Mouse (Mus musculus) intestine, embryonic 16.5 days (tissue): ENCODE measurements at regions not wholly inside any gene's neighbourhood (a gene's known extent, or its start where the extent isn't known, plus 50 kb on each side); places are given as distances from the start of the nearest gene placed in this dataset.
A peak's percentile ranks its signal among the peaks of the same experiment; 100 is the strongest.
"Not testable (repeated sequence)": the region's sequence is repeated elsewhere in the genome, so short reads cannot be mapped to it uniquely, and the experiment has no call there.

Experiments
- ATAC-seq: fragments of 200-750 bp; cut with Nextera tagmentation; 2 replicates; pipeline ENCODE4 v1.8.0; 2017; ENCODE audit warnings: moderate TSS enrichment, moderate library complexity
- H3K27ac ChIP-seq: fragments of 300-500 bp; sonication (generic); 2 replicates; pipeline ENCODE4 v1.5.1; 2014; ENCODE audit warnings: mild to moderate bottlenecking, low read length
- H3K27me3 ChIP-seq: fragments of 300-500 bp; sonication (generic); replicated peaks from 2 replicates; pipeline ENCODE4 v1.6.1; 2014; ENCODE audit warnings: low read length, control low read depth, mixed read lengths; ENCODE audit not compliant: control insufficient read depth, insufficient read depth
- H3K36me3 ChIP-seq: fragments of 300-500 bp; sonication (generic); 2 replicates; pipeline ENCODE4 v1.6.1; 2014; ENCODE audit warnings: low read length, control low read depth; ENCODE audit not compliant: control insufficient read depth, insufficient read depth
- H3K4me1 ChIP-seq: fragments of 300-500 bp; sonication (generic); 2 replicates; pipeline ENCODE4 v1.6.1; 2014; ENCODE audit warnings: low read length, control low read depth, mixed read lengths; ENCODE audit not compliant: control insufficient read depth, insufficient read depth
- H3K4me2 ChIP-seq: fragments of 300-500 bp; sonication (generic); 2 replicates; pipeline ENCODE4 v1.6.1; 2014; ENCODE audit warnings: low read depth, low read length, control low read depth
- H3K4me3 ChIP-seq: fragments of 300-500 bp; sonication (generic); 2 replicates; pipeline ENCODE4 v1.5.1; 2014; ENCODE audit warnings: mild to moderate bottlenecking, low read length
- H3K9ac ChIP-seq: fragments of 300-500 bp; sonication (generic); 2 replicates; pipeline ENCODE4 v1.6.1; 2014; ENCODE audit warnings: low read depth, low read length
- H3K9me3 ChIP-seq: fragments of 300-500 bp; sonication (generic); 2 replicates; pipeline ENCODE4 v1.6.1; 2016; ENCODE audit warnings: low read length, control low read depth; ENCODE audit not compliant: control insufficient read depth
- WGBS: fragments of 180-500 bp; shearing (Covaris S2); extraction: QIAGEN DNeasy Blood & Tissue Kit; methylation state at CpG from one replicate; pipeline ENCODE4 v1.1.7; 2014; 5-methylcytosine and 5-hydroxymethylcytosine counted together

GRCm38 (mm10) chr6:62573611-62574010 lies 682.1 kb upstream of the Grid2 start:
- no peaks in the 10 kb centered on the region for H3K36me3 ChIP-seq
- H3K4me3 ChIP-seq = no peak overlapping the region
- no peak overlapping the region for H3K9ac ChIP-seq
- no peak for ATAC-seq
- WGBS = 75% methylated on average over 4 of the region's 4 CpGs
- no peak overlapping the region for H3K27ac ChIP-seq
- H3K9me3 ChIP-seq = no peaks in the 10 kb centered on the region
- no peaks in the 10 kb centered on the region for H3K27me3 ChIP-seq
- no peak overlapping the region for H3K4me2 ChIP-seq
- no peaks in the 10 kb centered on the region for H3K4me1 ChIP-seq

GRCm38 (mm10) chr6:62576200-62576599 lies 679.5 kb upstream of the Grid2 start:
- Histone ChIP-seq H3K4me3 (no peak overlapping the region), H3K9me3 (no peaks in the 10 kb centered on the region), H3K9ac (no peak overlapping the region), H3K4me1 (no peaks in the 10 kb centered on the region), H3K36me3 (no peaks in the 10 kb centered on the region), H3K27ac (no peak overlapping the region), H3K4me2 (no peak overlapping the region), H3K27me3 (no peaks in the 10 kb centered on the region)
- 26% methylated on average over 5 of the region's 5 CpGs for WGBS
- no peak for ATAC-seq

GRCm38 (mm10) chr6:62620543-62620942 lies 635.1 kb upstream of the Grid2 start:
- no peak overlapping the region for H3K4me3 ChIP-seq
- H3K4me2 ChIP-seq = no peak overlapping the region
- H3K27ac ChIP-seq = no peak overlapping the region
- no peaks in the 10 kb centered on the region for H3K27me3 ChIP-seq
- no peaks in the 10 kb centered on the region for H3K4me1 ChIP-seq
- ATAC-seq = peak; percentile 85
- H3K9ac ChIP-seq = no peak overlapping the region
- no peaks in the 10 kb centered on the region for H3K36me3 ChIP-seq
- no peaks in the 10 kb centered on the region for H3K9me3 ChIP-seq

- not testable (repeated sequence) for H3K4me2 ChIP-seq, H3K27me3 ChIP-seq, H3K9me3 ChIP-seq, H3K27ac ChIP-seq, H3K4me3 ChIP-seq, H3K4me1 ChIP-seq, H3K36me3 ChIP-seq, H3K9ac ChIP-seq
- ATAC-seq = peak; percentile 76
- WGBS = 57% methylated on average over 5 of the region's 5 CpGs
Measured at GRCm38 (mm10) chr6:62668123-62668522, 587.6 kb upstream of the Grid2 start.

- no peak overlapping the region for H3K4me2 ChIP-seq
- H3K4me1 ChIP-seq = no peaks in the 10 kb centered on the region
- no peaks in the 10 kb centered on the region for H3K36me3 ChIP-seq
- ATAC-seq = no peak
- H3K27ac ChIP-seq = no peak overlapping the region
- H3K9me3 ChIP-seq = no peaks in the 10 kb centered on the region
- H3K27me3 ChIP-seq = no peaks in the 10 kb centered on the region
- no peak overlapping the region for H3K4me3 ChIP-seq
- WGBS = 36% methylated on average over 6 of the region's 6 CpGs
- no peak overlapping the region for H3K9ac ChIP-seq
Measured at GRCm38 (mm10) chr6:62718389-62718788, 537.3 kb upstream of the Grid2 start.

- WGBS = 62% methylated on average over 5 of the region's 5 CpGs
- H3K4me3 ChIP-seq = no peak overlapping the region
Measured at GRCm38 (mm10) chr6:62719541-62720155, 536.0 kb upstream of the Grid2 start.

More at GRCm38 (mm10) chr6:62719541-62720155, 536.0 kb upstream of the Grid2 start:
- ATAC-seq = no peak
- no peaks in the 10 kb centered on the region for H3K27me3 ChIP-seq
- no peak overlapping the region for H3K4me2 ChIP-seq
- H3K27ac ChIP-seq = no peak overlapping the region
- H3K9me3 ChIP-seq = no peaks in the 10 kb centered on the region
- no peaks in the 10 kb centered on the region for H3K4me1 ChIP-seq
- H3K36me3 ChIP-seq = no peaks in the 10 kb centered on the region
- no peak overlapping the region for H3K9ac ChIP-seq
